Mouse (Mus musculus) embryonic facial prominence, embryonic 12.5 days (tissue): ENCODE results near the gene Olfr524. TPM values are rescaled to one million over a fixed set of nuclear protein-coding genes. Genes with fewer than 3 reads are reported as not detected.

Source experiments
- ATAC-seq: fragments of 200-750 bp; cut with Nextera tagmentation; 2 replicates; pipeline ENCODE4 v1.8.0; 2017; ENCODE audit not compliant: insufficient number of reproducible peaks, insufficient read depth, low FRiP score, low TSS enrichment
- H3K27ac ChIP-seq: fragments of 300-500 bp; sonication (generic); 2 replicates; pipeline ENCODE4 v1.5.1; 2016; ENCODE audit warnings: mild to moderate bottlenecking
- H3K27me3 ChIP-seq: fragments of 300-500 bp; sonication (generic); 2 replicates; pipeline ENCODE4 v1.6.1; 2016; ENCODE audit warnings: mild to moderate bottlenecking, moderate library complexity
- H3K36me3 ChIP-seq: fragments of 300-500 bp; sonication (generic); 2 replicates; pipeline ENCODE4 v1.6.1; 2016; ENCODE audit warnings: mild to moderate bottlenecking
- H3K4me1 ChIP-seq: fragments of 300-500 bp; sonication (generic); 2 replicates; pipeline ENCODE4 v1.6.1; 2016
- H3K4me2 ChIP-seq: fragments of 300-500 bp; sonication (generic); replicated peaks from 2 replicates; pipeline ENCODE4 v1.6.1; 2016; ENCODE audit warnings: mild to moderate bottlenecking, moderate library complexity
- H3K4me3 ChIP-seq: fragments of 300-500 bp; sonication (generic); 2 replicates; pipeline ENCODE4 v1.5.1; 2016; ENCODE audit warnings: mild to moderate bottlenecking
- H3K9ac ChIP-seq: fragments of 300-500 bp; sonication (generic); 2 replicates; pipeline ENCODE4 v1.6.1; 2016; ENCODE audit warnings: mild to moderate bottlenecking, moderate library complexity
- H3K9me3 ChIP-seq: fragments of 300-500 bp; sonication (generic); 2 replicates; pipeline ENCODE4 v1.6.1; 2016; ENCODE audit warnings: mild to moderate bottlenecking, moderate library complexity
- WGBS: fragments of 180-500 bp; shearing (Covaris S2); methylation state at CpG from one replicate; pipeline ENCODE4 v1.1.7; 2016; 5-methylcytosine and 5-hydroxymethylcytosine counted together
- polyA plus RNA-seq: library from polyadenylated mRNA; unstranded; fragments of >200 nt; fragmentation: Nextera tagmentation; extraction: Ambion mirVana; gene quantifications from 2 replicates; pipeline ENCODE4 v1.2.1, GENCODE M21; 2016

Gene Olfr524
- polyA plus RNA-seq: not detected in 2 replicates

- H3K9me3 ChIP-seq: no peaks in the 10 kb centered on the region
- no peak within 1 kb of the TSS for H3K4me2 ChIP-seq
- H3K4me1 ChIP-seq: no peaks in the 10 kb centered on the region
- H3K9ac ChIP-seq: no peak within 1 kb of the TSS
- ATAC-seq: no peak
- H3K27me3 ChIP-seq: no peaks in the 10 kb centered on the region
- H3K36me3 ChIP-seq: no peaks in the 10 kb centered on the region
- no peak within 1 kb of the TSS for H3K4me3 ChIP-seq
- H3K27ac ChIP-seq: no peak within 1 kb of the TSS
Measured at GRCm38 (mm10) chr7:140205864-140206263, at the start of gene Olfr524. Gene Olfr524 (minus strand): TSS chr7:140205964.

GRCm38 (mm10) chr7:140253780-140254299 lies 48.1 kb upstream of the Olfr524 start:
- no peak for ATAC-seq
- Histone ChIP-seq H3K9me3 (no peaks in the 10 kb centered on the region), H3K27me3 (no peaks in the 10 kb centered on the region), H3K4me1 (no peaks in the 10 kb centered on the region), H3K4me2 (no peak overlapping the region), H3K4me3 (no peak overlapping the region), H3K9ac (no peak overlapping the region), H3K27ac (no peak overlapping the region), H3K36me3 (no peaks in the 10 kb centered on the region)
- WGBS: 81% methylated on average over 7 of the region's 7 CpGs

- no peak within 1 kb of the TSS for H3K4me3 ChIP-seq
- H3K27ac ChIP-seq: no peak within 1 kb of the TSS
- H3K9me3 ChIP-seq: no peaks in the 10 kb centered on the region
- no peaks in the 10 kb centered on the region for H3K27me3 ChIP-seq
- 86% methylated on average over 4 of the region's 4 CpGs for WGBS
- ATAC-seq: no peak
- H3K4me1 ChIP-seq: no peaks in the 10 kb centered on the region
- H3K36me3 ChIP-seq: no peaks in the 10 kb centered on the region
- H3K4me2 ChIP-seq: no peak within 1 kb of the TSS
- H3K9ac ChIP-seq: no peak within 1 kb of the TSS
Measured at GRCm38 (mm10) chr7:140247216-140247615, 41.5 kb upstream of the Olfr524 start, which contains the start of gene 5830411N06Rik. Gene 5830411N06Rik (plus strand): TSS chr7:140247284.

- no peaks in the 10 kb centered on the region for H3K36me3 ChIP-seq
- WGBS: 95% methylated on average over 3 of the region's 3 CpGs
- H3K9ac ChIP-seq: no peak overlapping the region
Measured at GRCm38 (mm10) chr7:140233696-140234095, 27.9 kb upstream of the Olfr524 start.

GRCm38 (mm10) chr7:140231026-140231425 lies 25.3 kb upstream of the Olfr524 start:
- H3K27me3 ChIP-seq: no peaks in the 10 kb centered on the region
- 75% methylated on average over 2 of the region's 2 CpGs for WGBS
- H3K9me3 ChIP-seq: no peaks in the 10 kb centered on the region
- H3K4me1 ChIP-seq: no peaks in the 10 kb centered on the region
- H3K36me3 ChIP-seq: no peaks in the 10 kb centered on the region
- ATAC-seq: no peak
- no peak overlapping the region for H3K27ac ChIP-seq
- no peak overlapping the region for H3K4me3 ChIP-seq
- no peak overlapping the region for H3K4me2 ChIP-seq
- H3K9ac ChIP-seq: no peak overlapping the region

More at GRCm38 (mm10) chr7:140233696-140234095, 27.9 kb upstream of the Olfr524 start:
- Histone ChIP-seq H3K4me1 (no peaks in the 10 kb centered on the region), H3K4me2 (no peak overlapping the region), H3K27ac (no peak overlapping the region), H3K9me3 (no peaks in the 10 kb centered on the region), H3K4me3 (no peak overlapping the region), H3K27me3 (no peaks in the 10 kb centered on the region)
- ATAC-seq: no peak

GRCm38 (mm10) chr7:140228476-140228875 lies 22.7 kb upstream of the Olfr524 start:
- Histone ChIP-seq H3K27ac (no peak overlapping the region), H3K9me3 (no peaks in the 10 kb centered on the region), H3K9ac (no peak overlapping the region), H3K4me1 (no peaks in the 10 kb centered on the region), H3K36me3 (no peaks in the 10 kb centered on the region), H3K4me2 (no peak overlapping the region), H3K4me3 (no peak overlapping the region), H3K27me3 (no peaks in the 10 kb centered on the region)
- 83% methylated on average over 13 of the region's 13 CpGs for WGBS
- no peak for ATAC-seq

GRCm38 (mm10) chr7:140224209-140224608 lies 18.4 kb upstream of the Olfr524 start:
- no peaks in the 10 kb centered on the region for H3K27me3 ChIP-seq
- H3K9me3 ChIP-seq: no peaks in the 10 kb centered on the region
- H3K9ac ChIP-seq: no peak overlapping the region
- H3K36me3 ChIP-seq: no peaks in the 10 kb centered on the region
- H3K27ac ChIP-seq: no peak overlapping the region
- ATAC-seq: no peak
- no peak overlapping the region for H3K4me3 ChIP-seq
- H3K4me2 ChIP-seq: no peak overlapping the region
- no peaks in the 10 kb centered on the region for H3K4me1 ChIP-seq
- WGBS: 86% methylated on average over 13 of the region's 13 CpGs

- 78% methylated on average over 4 of the region's 4 CpGs for WGBS
- Histone ChIP-seq H3K4me3 (no peak overlapping the region), H3K9me3 (no peaks in the 10 kb centered on the region), H3K27me3 (no peaks in the 10 kb centered on the region), H3K36me3 (no peaks in the 10 kb centered on the region), H3K27ac (no peak overlapping the region), H3K4me1 (no peaks in the 10 kb centered on the region), H3K4me2 (no peak overlapping the region), H3K9ac (no peak overlapping the region)
- ATAC-seq: no peak
Measured at GRCm38 (mm10) chr7:140220375-140220774, 14.6 kb upstream of the Olfr524 start.

- H3K4me1 ChIP-seq: no peaks in the 10 kb centered on the region
- H3K36me3 ChIP-seq: no peaks in the 10 kb centered on the region
- no peak overlapping the region for H3K9ac ChIP-seq
- no peak overlapping the region for H3K4me3 ChIP-seq
- no peak overlapping the region for H3K4me2 ChIP-seq
- no peak overlapping the region for H3K27ac ChIP-seq
- ATAC-seq: no peak
- no peaks in the 10 kb centered on the region for H3K9me3 ChIP-seq
- no peaks in the 10 kb centered on the region for H3K27me3 ChIP-seq
- 4% methylated on average over 1 of the region's 1 CpGs for WGBS
Measured at GRCm38 (mm10) chr7:140219268-140219667, 13.5 kb upstream of the Olfr524 start.

- no peaks in the 10 kb centered on the region for H3K9me3 ChIP-seq
- no peak for ATAC-seq
- no peak within 1 kb of the TSS for H3K4me3 ChIP-seq
- H3K27me3 ChIP-seq: no peaks in the 10 kb centered on the region
- no peaks in the 10 kb centered on the region for H3K36me3 ChIP-seq
- no peak within 1 kb of the TSS for H3K9ac ChIP-seq
- 86% methylated on average over 2 of the region's 2 CpGs for WGBS
- no peak within 1 kb of the TSS for H3K4me2 ChIP-seq
- no peaks in the 10 kb centered on the region for H3K4me1 ChIP-seq
- no peak within 1 kb of the TSS for H3K27ac ChIP-seq
Measured at GRCm38 (mm10) chr7:140217967-140218366, 12.2 kb upstream of the Olfr524 start, which contains the start of gene Cd163l1. Gene Cd163l1 (plus strand): TSS chr7:140218267.

- no peak overlapping the region for H3K27ac ChIP-seq
- no peaks in the 10 kb centered on the region for H3K9me3 ChIP-seq
- H3K4me2 ChIP-seq: no peak overlapping the region
- WGBS: 76% methylated on average over 5 of the region's 5 CpGs
- no peaks in the 10 kb centered on the region for H3K27me3 ChIP-seq
- no peaks in the 10 kb centered on the region for H3K4me1 ChIP-seq
- H3K36me3 ChIP-seq: no peaks in the 10 kb centered on the region
- no peak for ATAC-seq
- no peak overlapping the region for H3K9ac ChIP-seq
- no peak overlapping the region for H3K4me3 ChIP-seq
Measured at GRCm38 (mm10) chr7:140213841-140214240, 8.1 kb upstream of the Olfr524 start.

- no peak overlapping the region for H3K9ac ChIP-seq
- WGBS: 82% methylated on average over 3 of the region's 3 CpGs
- H3K27ac ChIP-seq: no peak overlapping the region
- no peaks in the 10 kb centered on the region for H3K4me1 ChIP-seq
- no peaks in the 10 kb centered on the region for H3K27me3 ChIP-seq
- no peak for ATAC-seq
- no peaks in the 10 kb centered on the region for H3K9me3 ChIP-seq
- no peaks in the 10 kb centered on the region for H3K36me3 ChIP-seq
- H3K4me3 ChIP-seq: no peak overlapping the region
- no peak overlapping the region for H3K4me2 ChIP-seq
Measured at GRCm38 (mm10) chr7:140208677-140209076, 2.9 kb upstream of the Olfr524 start.
